Comparison of ENCODE assay signal across 14 mouse cellular contexts in the genomic region with DNA sequence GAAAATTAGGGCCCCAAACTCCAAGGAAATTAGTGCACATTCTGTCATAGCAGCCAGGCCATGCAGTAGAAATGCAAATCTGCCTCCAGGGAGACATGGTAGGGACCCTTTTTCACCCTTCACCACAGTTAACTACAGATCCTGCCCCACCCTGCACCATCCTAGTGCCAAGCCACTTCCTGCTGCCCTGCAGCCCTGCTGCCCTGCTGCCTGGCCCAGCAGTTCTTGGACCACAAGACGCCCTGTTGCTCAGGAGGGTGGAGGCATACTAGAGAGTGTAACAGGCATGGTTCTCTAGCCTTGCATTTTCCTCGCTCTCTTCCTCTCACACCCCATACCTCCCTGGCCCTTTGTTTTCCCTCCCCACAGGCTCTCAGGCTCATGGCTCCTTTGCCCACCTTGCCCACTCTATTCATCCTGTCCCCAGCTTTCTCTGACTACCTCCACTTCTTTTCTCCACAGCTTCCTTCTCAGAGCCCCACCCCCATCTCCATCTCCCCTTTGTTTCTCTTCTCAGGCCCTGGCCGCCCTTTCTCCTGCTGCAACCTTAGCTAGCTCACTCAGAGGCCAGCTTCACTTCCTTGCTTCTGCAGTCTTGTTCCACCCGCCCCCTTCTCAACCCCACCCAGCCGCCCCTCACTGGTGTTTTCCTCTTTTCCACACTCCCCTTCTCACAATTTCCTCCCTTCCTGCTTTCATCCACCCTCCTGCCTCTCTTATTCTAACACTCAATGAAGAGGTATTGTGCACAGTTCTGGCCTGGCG. TPM values are rescaled to one million over a fixed set of nuclear protein-coding genes. Genes with fewer than 3 reads are reported as not detected.
A peak's percentile ranks its signal among the peaks of the same experiment; 100 is the strongest.
DNase-seq lines count a peak whose midpoint lies in the region; ATAC-seq lines count a peak whose summit lies in the region.
"Had no signal": no experiment of that assay in that cellular context is flagged by ENCODE, and none has a peak within 500 bp of the region (broad histone marks: within the 10 kb centered on the region; RNA-seq: fewer than 3 reads in every experiment).

No protein-coding gene starts in this region.

- WGBS in heart, embryonic 13.5 days, result 55% methylated on average over 6 of the region's 6 CpGs
- 45% methylated on average over 6 of the region's 6 CpGs for WGBS in lung, embryonic 15.5 days
- 18% methylated on average over 6 of the region's 6 CpGs for WGBS in forebrain, embryonic 13.5 days

- ATAC-seq in heart, embryonic 13.5 days (ENCODE audit: extremely low read depth, insufficient number of reproducible peaks, low FRiP score, low TSS enrichment), result no peak
- 0 out of 2 replicates have a peak, but pooled peaks have one; percentile 20 for ATAC-seq in lung, embryonic 15.5 days (ENCODE audit: borderline replicate concordance, extremely low read depth, low FRiP score, low TSS enrichment)
- no peak for ATAC-seq in forebrain, embryonic 13.5 days
- ATAC-seq: activated CD4-positive, CD25-positive, alpha-beta regulatory T cell, adult 4 months had no signal

- DNase-seq in heart, postnatal 36 days, result no peak
- DNase-seq in lung, postnatal 14 days, result no peak
- peak; percentile 48 for DNase-seq in ES-CJ7 (ENCODE audit: low read depth, low spot score)
- no peak for DNase-seq in cerebellum, postnatal 14 days
- no peak for DNase-seq in embryo, embryonic 11 days
- DNase-seq: right cerebral cortex, postnatal 14 days had no signal

- H3K9ac ChIP-seq in heart, embryonic 13.5 days, result peak overlapping the region; percentile 56
- no peak overlapping the region for H3K9ac ChIP-seq in lung, embryonic 15.5 days
- peak overlapping the region; percentile 21; the same call in 1 of the 2 replicates for H3K9ac ChIP-seq in forebrain, embryonic 13.5 days
- H3K9ac ChIP-seq: hindbrain, embryonic 15.5 days; neural tube, embryonic 12.5 days had no signal

- no peak overlapping the region for H3K4me3 ChIP-seq in heart, embryonic 13.5 days
- no peak overlapping the region for H3K4me3 ChIP-seq in lung, embryonic 15.5 days
- H3K4me3 ChIP-seq in forebrain, embryonic 13.5 days, result no peak overlapping the region
- H3K4me3 ChIP-seq: hindbrain, embryonic 15.5 days; layer of hippocampus, adult 2 months; neural tube, embryonic 12.5 days had no signal

- no peaks in the 10 kb centered on the region for H3K9me3 ChIP-seq in heart, embryonic 13.5 days
- no peaks in the 10 kb centered on the region for H3K9me3 ChIP-seq in lung, embryonic 15.5 days
- H3K9me3 ChIP-seq in forebrain, embryonic 13.5 days (replicated peaks), result no peaks in the 10 kb centered on the region
- H3K9me3 ChIP-seq: hindbrain, embryonic 15.5 days; neural tube, embryonic 12.5 days had no signal

- H3K4me1 ChIP-seq in heart, embryonic 13.5 days, result peaks cover 62% of the 10 kb centered on the region
- H3K4me1 ChIP-seq in lung, embryonic 15.5 days, result peaks cover 35% of the 10 kb centered on the region
- peaks cover 31% of the 10 kb centered on the region for H3K4me1 ChIP-seq in forebrain, embryonic 13.5 days

- no peaks in the 10 kb centered on the region for H3K27me3 ChIP-seq in heart, embryonic 13.5 days (replicated peaks)
- H3K27me3 ChIP-seq in lung, embryonic 15.5 days, result no peaks in the 10 kb centered on the region
- H3K27me3 ChIP-seq in forebrain, embryonic 13.5 days, result no peaks in the 10 kb centered on the region
- H3K27me3 ChIP-seq: hindbrain, embryonic 15.5 days; neural tube, embryonic 12.5 days had no signal

- H3K27ac ChIP-seq in heart, embryonic 13.5 days (replicated peaks), result peak overlapping the region; percentile 72
- H3K27ac ChIP-seq in lung, embryonic 15.5 days, result peak overlapping the region; percentile 84
- no peak overlapping the region for H3K27ac ChIP-seq in forebrain, embryonic 13.5 days
- H3K27ac ChIP-seq: hindbrain, embryonic 15.5 days; layer of hippocampus, adult 2 months; neural tube, embryonic 12.5 days had no signal

- H3K4me2 ChIP-seq in heart, embryonic 13.5 days, result no peak overlapping the region
- H3K4me2 ChIP-seq in lung, embryonic 15.5 days, result no peak overlapping the region
- no peak overlapping the region for H3K4me2 ChIP-seq in forebrain, embryonic 13.5 days
- H3K4me2 ChIP-seq: hindbrain, embryonic 15.5 days; neural tube, embryonic 12.5 days had no signal

- intact Hi-C loops in heart, postnatal 36 days (cut with DNase I), result no loop called here

- H3K36me3 ChIP-seq in heart, embryonic 13.5 days, result peaks cover 34% of the 10 kb centered on the region
- H3K36me3 ChIP-seq in lung, embryonic 15.5 days, result peaks cover 12% of the 10 kb centered on the region; the same call in 1 of the 2 replicates
- peaks cover 6% of the 10 kb centered on the region for H3K36me3 ChIP-seq in forebrain, embryonic 13.5 days (ENCODE audit: poor library complexity, severe bottlenecking)
- H3K36me3 ChIP-seq: hindbrain, embryonic 15.5 days had no signal

RNA-seq across cellular contexts. Expression of a gene that starts 29.9 kb away (rescaled TPM):
- polyA plus RNA-seq in heart, embryonic 13.5 days (2015; fragmentation: Nextera tagmentation; extraction: Ambion mirVana), result 14.7 and 15.4 TPM in 2 replicates
- 1 to 10 TPM; 6.8 to 7.6 TPM for total RNA-seq in heart, postnatal 36 days (2021)
- 20.7 and 23.0 TPM in 2 replicates for polyA plus RNA-seq in lung, embryonic 15.5 days (2015; fragmentation: Nextera tagmentation; extraction: Ambion mirVana)
- polyA plus RNA-seq in forebrain, embryonic 13.5 days (2015; fragmentation: Nextera tagmentation; extraction: Ambion mirVana), result 5.8 and 7.4 TPM in 2 replicates
- total RNA-seq: megakaryocyte progenitor cell, adult 5-6 weeks had no signal
- polyA plus RNA-seq: activated CD4-positive, CD25-positive, alpha-beta regulatory T cell, adult 4 months had no signal
